Mouse (Mus musculus) stomach, postnatal 0 days (tissue): ENCODE measurements at regions not wholly inside any gene's neighbourhood (a gene's known extent, or its start where the extent isn't known, plus 50 kb on each side); places are given as distances from the start of the nearest gene placed in this dataset.

Experiments used
- ATAC-seq: fragments of 200-750 bp; cut with Nextera tagmentation; 2 replicates; pipeline ENCODE4 v1.8.0; 2017; ENCODE audit not compliant: low FRiP score, low TSS enrichment
- DNase-seq: peaks from one replicate; pipeline ENCODE4 v3.0.0-alpha.2; 2016; ENCODE audit warnings: low spot score
- H3K27ac ChIP-seq: fragments of 300-500 bp; sonication (generic); replicated peaks from 2 replicates; pipeline ENCODE4 v1.5.1; 2014; ENCODE audit warnings: mild to moderate bottlenecking, control low read depth
- H3K27me3 ChIP-seq: fragments of 300-500 bp; sonication (generic); 2 replicates; pipeline ENCODE4 v1.6.1; 2014; ENCODE audit warnings: low read length; ENCODE audit not compliant: control insufficient read depth, insufficient read depth
- H3K36me3 ChIP-seq: fragments of 300-500 bp; sonication (generic); 2 replicates; pipeline ENCODE4 v1.6.1; 2014; ENCODE audit warnings: low read length, mixed read lengths; ENCODE audit not compliant: control insufficient read depth, insufficient read depth
- H3K4me1 ChIP-seq: fragments of 300-500 bp; sonication (generic); replicated peaks from 2 replicates; pipeline ENCODE4 v1.6.1; 2014; ENCODE audit warnings: antibody characterized with exemption; ENCODE audit not compliant: control insufficient read depth, insufficient read depth
- H3K4me2 ChIP-seq: fragments of 300-500 bp; sonication (generic); replicated peaks from 2 replicates; pipeline ENCODE4 v1.6.1; 2014; ENCODE audit warnings: low read depth, mild to moderate bottlenecking, control low read depth, moderate library complexity
- H3K4me3 ChIP-seq: fragments of 300-500 bp; sonication (generic); 2 replicates; pipeline ENCODE4 v1.5.1; 2014; ENCODE audit warnings: low read depth, low read length, control low read depth
- H3K9ac ChIP-seq: fragments of 300-500 bp; sonication (generic); 2 replicates; pipeline ENCODE4 v1.6.1; 2014; ENCODE audit warnings: mild to moderate bottlenecking, low read length, control low read depth, mixed read lengths
- H3K9me3 ChIP-seq: fragments of 300-500 bp; sonication (generic); 2 replicates; pipeline ENCODE4 v1.6.1; 2016; ENCODE audit warnings: low read length; ENCODE audit not compliant: control insufficient read depth
- CTCF ChIP-seq: IDR thresholded peaks from 2 replicates; pipeline ENCODE4 v1.5.1; 2016; ENCODE audit warnings: antibody characterized with exemption, low read depth, mild to moderate bottlenecking, moderate library complexity
- EP300 ChIP-seq: optimal IDR thresholded peaks from 2 replicates; pipeline ENCODE3; 2016; ENCODE audit warnings: antibody characterized with exemption
- WGBS: fragments of 180-500 bp; shearing (Covaris S2); extraction: QIAGEN DNeasy Blood & Tissue Kit; methylation state at CpG from one replicate; pipeline ENCODE4 v1.1.7; 2014; 5-methylcytosine and 5-hydroxymethylcytosine counted together

GRCm38 (mm10) chr14:68941132-68941690 lies 352.9 kb downstream of the Synb start:
- Histone ChIP-seq H3K4me2 (no peak overlapping the region), H3K27me3 (no peaks in the 10 kb centered on the region), H3K9me3 (no peaks in the 10 kb centered on the region), H3K27ac (no peak overlapping the region), H3K9ac (no peak overlapping the region), H3K4me1 (no peaks in the 10 kb centered on the region), H3K36me3 (no peaks in the 10 kb centered on the region), H3K4me3 (no peak overlapping the region)
- ATAC-seq (no peak), DNase-seq (no peak)
- 48% methylated on average over 7 of the region's 7 CpGs for WGBS
- TF ChIP-seq EP300: no peak
- TF ChIP-seq CTCF: no peak

- H3K4me3 ChIP-seq: no peak overlapping the region
- H3K27ac ChIP-seq: no peak overlapping the region
- H3K9me3 ChIP-seq: no peaks in the 10 kb centered on the region
- H3K4me1 ChIP-seq: no peaks in the 10 kb centered on the region
- no peaks in the 10 kb centered on the region for H3K36me3 ChIP-seq
- H3K27me3 ChIP-seq: no peaks in the 10 kb centered on the region
- WGBS: 62% methylated on average over 6 of the region's 6 CpGs
- H3K4me2 ChIP-seq: no peak overlapping the region
- DNase-seq: no peak
- TF ChIP-seq CTCF: no peak
- TF ChIP-seq EP300: no peak
- ATAC-seq: no peak
- H3K9ac ChIP-seq: no peak overlapping the region
Observed at GRCm38 (mm10) chr14:68935303-68935662, 358.8 kb downstream of the Synb start.

GRCm38 (mm10) chr14:68934611-68935302 lies 359.3 kb downstream of the Synb start:
- Histone ChIP-seq H3K4me3 (0 out of 2 replicates have a peak overlapping the region, but pooled peaks have one; percentile 2), H3K36me3 (no peaks in the 10 kb centered on the region), H3K9me3 (no peaks in the 10 kb centered on the region), H3K9ac (no peak overlapping the region), H3K27ac (no peak overlapping the region), H3K27me3 (no peaks in the 10 kb centered on the region), H3K4me2 (0 out of 2 replicates have a peak overlapping the region, but pooled peaks have one; percentile 8), H3K4me1 (no peaks in the 10 kb centered on the region)
- ATAC-seq (no peak), DNase-seq (no peak)
- 17% methylated on average over 12 of the region's 12 CpGs for WGBS
- no peak for TF ChIP-seq EP300
- no peak for TF ChIP-seq CTCF

GRCm38 (mm10) chr14:68927814-68928213 lies 366.3 kb downstream of the Synb start:
- Histone ChIP-seq H3K4me2 (no peak overlapping the region), H3K27ac (no peak overlapping the region), H3K9ac (no peak overlapping the region), H3K4me3 (no peak overlapping the region), H3K27me3 (no peaks in the 10 kb centered on the region), H3K9me3 (no peaks in the 10 kb centered on the region), H3K4me1 (no peaks in the 10 kb centered on the region), H3K36me3 (no peaks in the 10 kb centered on the region)
- no peak for ATAC-seq
- 51% methylated on average over 4 of the region's 4 CpGs for WGBS
- no peak for TF ChIP-seq CTCF
- TF ChIP-seq EP300: no peak
- DNase-seq: no peak

- H3K9ac ChIP-seq: no peak overlapping the region
- WGBS: 8% methylated on average over 2 of the region's 2 CpGs
- no peaks in the 10 kb centered on the region for H3K27me3 ChIP-seq
- DNase-seq (peak; percentile 14), ATAC-seq (no peak)
- TF ChIP-seq CTCF (no peak), EP300 (no peak)
- no peaks in the 10 kb centered on the region for H3K4me1 ChIP-seq
- no peak overlapping the region for H3K27ac ChIP-seq
- H3K4me2 ChIP-seq: no peak overlapping the region
- no peak overlapping the region for H3K4me3 ChIP-seq
- no peaks in the 10 kb centered on the region for H3K9me3 ChIP-seq
- no peaks in the 10 kb centered on the region for H3K36me3 ChIP-seq
Observed at GRCm38 (mm10) chr14:68923054-68923453, 371.0 kb downstream of the Synb start.

GRCm38 (mm10) chr14:68922035-68922434 lies 372.1 kb downstream of the Synb start:
- H3K4me2 ChIP-seq: no peak overlapping the region
- no peak for ATAC-seq
- no peak for TF ChIP-seq EP300
- TF ChIP-seq CTCF: no peak

More at GRCm38 (mm10) chr14:68922035-68922434, 372.1 kb downstream of the Synb start:
- no peak for DNase-seq
- H3K9ac ChIP-seq: no peak overlapping the region
- no peaks in the 10 kb centered on the region for H3K36me3 ChIP-seq
- H3K4me3 ChIP-seq: no peak overlapping the region
- H3K9me3 ChIP-seq: no peaks in the 10 kb centered on the region
- H3K4me1 ChIP-seq: no peaks in the 10 kb centered on the region
- no peaks in the 10 kb centered on the region for H3K27me3 ChIP-seq
- H3K27ac ChIP-seq: no peak overlapping the region
- 42% methylated on average over 2 of the region's 2 CpGs for WGBS
